Mouse (Mus musculus): ENCODE measurements around the gene Rec8. TPM values are rescaled to one million over a fixed set of nuclear protein-coding genes. Genes with fewer than 3 reads are reported as not detected.

Gene Rec8
- polyA plus RNA-seq, 1 experiment from 2014 or later = 4.5 TPM

DNA sequence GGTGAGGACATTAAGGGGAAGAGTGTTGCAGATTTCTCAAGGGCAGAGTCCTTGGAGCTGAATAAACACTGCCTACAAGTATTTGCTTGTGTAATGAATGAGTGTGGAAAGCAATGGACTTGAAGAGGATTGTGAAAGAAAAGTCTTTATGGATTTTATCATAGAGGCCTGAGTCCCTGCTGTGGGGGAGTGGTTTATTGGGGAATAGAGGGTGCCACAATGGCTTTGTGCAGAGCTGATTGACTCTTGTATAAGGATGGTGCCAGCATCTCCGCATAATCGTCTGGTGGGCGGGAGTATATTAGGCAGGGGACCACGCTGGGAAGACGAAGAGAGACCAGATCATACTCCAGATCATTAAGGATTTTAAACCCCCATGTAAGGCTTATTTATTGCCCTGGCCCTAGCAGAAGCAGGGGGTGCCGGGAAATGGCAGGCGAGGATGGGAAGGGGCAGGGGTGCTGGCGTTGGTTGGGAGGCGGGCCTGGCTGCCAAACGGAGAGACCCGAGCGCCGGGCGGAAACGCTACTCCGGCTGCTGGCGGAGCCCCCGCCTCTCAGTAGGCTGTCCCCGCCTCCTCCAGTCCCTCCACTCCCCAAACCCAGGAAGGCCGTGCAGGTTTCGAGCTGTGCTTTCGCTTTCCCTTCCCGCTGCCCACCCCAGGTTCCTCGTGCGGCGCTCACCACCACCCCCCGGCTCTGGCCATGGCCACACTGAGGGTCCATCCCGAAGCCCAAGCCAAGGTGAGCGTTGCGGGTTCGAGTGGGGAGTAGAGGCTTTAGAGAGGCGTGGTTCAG lies 39.8 kb upstream of the Rec8 start, which contains the start of gene Psme1:
Gene Psme1 (plus strand): TSS at position 253 of the 797 bp plus-strand sequence.
- peak; percentile 13; the same call in 1 of the 2 replicates for TF ChIP-seq CTCF (IDR thresholded peaks at IDR 0.05; ENCODE audit: low read depth)
- TF ChIP-seq EP300 (optimal IDR thresholded peaks at IDR 0.05) = no peak
- Histone ChIP-seq H3K36me3 (ENCODE audit: control insufficient read depth, insufficient read depth, low read length) (peaks cover 4% of the 10 kb centered on the region; the same call in 1 of the 2 replicates), H3K9me3 (ENCODE audit: control insufficient read depth, low read length) (no peaks in the 10 kb centered on the region), H3K27ac (replicated peaks) (peak within 1 kb of the TSS; percentile 91), H3K4me3 (ENCODE audit: low read depth, low read length) (peak within 1 kb of the TSS; percentile 81), H3K4me1 (replicated peaks; ENCODE audit: control insufficient read depth, insufficient read depth) (no peaks in the 10 kb centered on the region), H3K9ac (ENCODE audit: low read length) (peak within 1 kb of the TSS; percentile 88), H3K4me2 (replicated peaks; ENCODE audit: low read depth) (peak within 1 kb of the TSS; percentile 94), H3K27me3 (ENCODE audit: control insufficient read depth, insufficient read depth, low read length) (no peaks in the 10 kb centered on the region)
- WGBS = under 1% methylated on average over 32 of the region's 32 CpGs
- peak; percentile 84 for ATAC-seq (ENCODE audit: low FRiP score, low TSS enrichment)
- peak; percentile 82 for DNase-seq (ENCODE audit: low spot score)

DNA sequence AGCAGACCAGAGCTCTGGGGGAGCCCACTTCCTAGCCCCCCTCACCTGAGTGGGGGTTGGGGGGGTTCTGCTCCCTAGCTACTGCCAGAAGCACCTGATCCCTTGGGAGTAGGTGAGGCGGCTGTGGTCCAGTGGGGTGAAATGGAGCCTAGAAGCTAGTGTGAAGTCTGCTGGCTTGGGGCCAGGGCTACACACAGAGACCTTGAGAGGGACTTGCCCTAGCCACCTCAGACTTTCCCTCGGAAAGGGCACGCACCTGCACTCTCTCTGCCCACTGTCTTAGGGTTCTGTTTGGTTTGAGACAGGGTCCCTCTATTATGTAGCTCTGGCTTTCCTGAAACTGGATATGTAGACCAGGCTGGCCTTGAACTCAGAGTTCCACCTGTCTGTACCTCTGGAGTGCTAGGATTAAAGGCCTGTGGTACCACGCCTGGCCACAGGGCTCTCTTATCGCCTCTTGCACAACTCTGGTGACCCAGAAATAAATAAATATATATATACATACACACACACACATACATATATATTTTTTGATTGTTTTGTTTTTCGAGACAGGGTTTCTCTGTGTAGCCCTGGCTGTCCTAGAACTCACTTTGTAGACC lies 39.1 kb upstream of the Rec8 start:
- Histone ChIP-seq H3K4me3 (ENCODE audit: low read depth, low read length) (peak overlapping the region; percentile 81), H3K9ac (ENCODE audit: low read length) (peak overlapping the region; percentile 88), H3K4me1 (replicated peaks; ENCODE audit: control insufficient read depth, insufficient read depth) (no peaks in the 10 kb centered on the region), H3K27me3 (ENCODE audit: control insufficient read depth, insufficient read depth, low read length) (no peaks in the 10 kb centered on the region), H3K27ac (replicated peaks) (peak overlapping the region; percentile 91), H3K36me3 (ENCODE audit: control insufficient read depth, insufficient read depth, low read length) (peaks cover 4% of the 10 kb centered on the region; the same call in 1 of the 2 replicates), H3K4me2 (replicated peaks; ENCODE audit: low read depth) (peak overlapping the region; percentile 94), H3K9me3 (ENCODE audit: control insufficient read depth, low read length) (no peaks in the 10 kb centered on the region)
- TF ChIP-seq EP300 (optimal IDR thresholded peaks at IDR 0.05) (no peak), CTCF (IDR thresholded peaks at IDR 0.05; ENCODE audit: low read depth) (no peak)
- WGBS = 24% methylated on average over 6 of the region's 6 CpGs
- DNase-seq (ENCODE audit: low spot score) (peak; percentile 67), ATAC-seq (ENCODE audit: low FRiP score, low TSS enrichment) (peak; percentile 39)

DNA sequence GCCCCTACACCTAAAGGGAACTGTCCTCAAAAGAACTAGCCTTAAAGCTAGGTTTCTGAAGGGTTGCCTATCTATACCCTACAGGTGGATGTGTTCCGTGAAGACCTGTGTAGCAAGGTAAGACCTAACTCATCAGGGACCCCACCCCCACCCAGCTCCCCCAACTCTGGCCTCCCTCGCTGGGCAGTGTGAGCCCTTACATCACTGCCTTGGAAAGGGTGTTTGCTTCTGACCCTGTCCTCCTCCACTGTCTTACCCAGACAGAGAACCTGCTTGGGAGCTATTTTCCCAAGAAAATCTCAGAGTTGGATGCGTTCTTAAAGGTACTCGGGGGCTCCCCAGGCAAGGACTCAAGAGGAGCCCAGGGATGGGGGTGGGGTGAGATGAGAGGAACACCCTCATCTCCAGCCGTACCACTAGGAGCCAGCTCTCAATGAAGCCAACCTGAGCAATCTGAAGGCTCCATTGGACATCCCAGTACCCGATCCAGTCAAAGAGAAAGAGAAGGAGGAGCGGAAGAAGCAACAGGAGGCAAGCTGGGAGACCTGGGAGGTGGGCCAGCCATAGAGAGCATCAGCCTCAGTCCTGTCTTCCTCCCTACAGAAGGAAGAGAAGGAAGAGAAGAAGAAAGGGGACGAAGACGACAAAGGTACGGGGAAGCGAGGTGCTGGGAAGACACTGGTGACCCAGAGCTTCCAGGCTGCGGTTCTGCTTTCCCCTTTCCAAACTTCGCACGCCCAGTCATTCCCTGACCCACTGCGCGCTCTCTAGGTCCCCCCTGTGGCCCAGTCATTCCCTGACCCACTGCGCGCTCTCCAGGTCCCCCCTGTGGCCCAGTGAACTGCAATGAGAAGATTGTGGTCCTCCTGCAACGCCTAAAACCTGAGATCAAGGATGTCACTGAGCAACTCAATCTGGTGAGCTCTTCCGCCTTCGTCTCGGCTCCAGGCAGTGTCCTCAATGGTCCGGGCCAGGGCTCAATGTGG lies 38.0 kb upstream of the Rec8 start:
- DNase-seq (ENCODE audit: low spot score) (no peak), ATAC-seq (ENCODE audit: low FRiP score, low TSS enrichment) (no peak)
- peaks cover 3% of the 10 kb centered on the region; the same call in 1 of the 2 replicates for H3K4me1 ChIP-seq (replicated peaks; ENCODE audit: control insufficient read depth, insufficient read depth)
- H3K36me3 ChIP-seq (ENCODE audit: control insufficient read depth, insufficient read depth, low read length) = peaks cover 4% of the 10 kb centered on the region; the same call in 1 of the 2 replicates
- H3K4me2 ChIP-seq (replicated peaks; ENCODE audit: low read depth) = no peak overlapping the region
- H3K27me3 ChIP-seq (ENCODE audit: control insufficient read depth, insufficient read depth, low read length) = no peaks in the 10 kb centered on the region
- no peak overlapping the region for H3K4me3 ChIP-seq (ENCODE audit: low read depth, low read length)
- TF ChIP-seq EP300 (optimal IDR thresholded peaks at IDR 0.05) (no peak), CTCF (IDR thresholded peaks at IDR 0.05; ENCODE audit: low read depth) (0 out of 2 replicates have a peak, but pooled peaks have one; percentile 4)
- no peak overlapping the region for H3K9ac ChIP-seq (ENCODE audit: low read length)
- H3K9me3 ChIP-seq (ENCODE audit: control insufficient read depth, low read length) = no peaks in the 10 kb centered on the region
- WGBS = 89% methylated on average over 21 of the region's 23 CpGs
- H3K27ac ChIP-seq (replicated peaks) = no peak overlapping the region

DNA sequence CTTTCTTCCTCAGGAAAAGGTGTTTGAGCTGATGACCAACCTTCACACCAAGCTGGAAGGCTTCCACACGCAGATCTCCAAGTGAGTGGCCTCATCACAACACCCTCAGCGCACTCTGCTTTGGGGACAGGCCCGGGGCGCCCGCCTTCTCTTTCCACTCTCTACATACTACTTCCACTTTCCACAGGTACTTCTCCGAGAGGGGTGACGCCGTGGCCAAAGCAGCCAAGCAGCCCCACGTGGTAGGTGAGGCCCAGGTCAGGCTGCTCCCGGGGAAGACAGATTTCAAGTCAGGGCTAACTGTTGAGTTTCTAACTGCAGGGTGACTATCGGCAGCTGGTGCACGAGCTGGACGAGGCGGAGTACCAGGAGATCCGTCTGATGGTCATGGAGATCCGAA lies 37.1 kb upstream of the Rec8 start:
- TF ChIP-seq CTCF (IDR thresholded peaks at IDR 0.05; ENCODE audit: low read depth) (no peak), EP300 (optimal IDR thresholded peaks at IDR 0.05) (no peak)
- 93% methylated on average over 16 of the region's 16 CpGs for WGBS
- ATAC-seq (ENCODE audit: low FRiP score, low TSS enrichment) (no peak), DNase-seq (ENCODE audit: low spot score) (no peak)
- H3K9me3 ChIP-seq (ENCODE audit: control insufficient read depth, low read length) = no peaks in the 10 kb centered on the region
- no peak overlapping the region for H3K4me3 ChIP-seq (ENCODE audit: low read depth, low read length)
- H3K9ac ChIP-seq (ENCODE audit: low read length) = no peak overlapping the region
- no peak overlapping the region for H3K27ac ChIP-seq (replicated peaks)
- H3K27me3 ChIP-seq (ENCODE audit: control insufficient read depth, insufficient read depth, low read length) = no peaks in the 10 kb centered on the region
- H3K4me2 ChIP-seq (replicated peaks; ENCODE audit: low read depth) = no peak overlapping the region
- peaks cover 4% of the 10 kb centered on the region; the same call in 1 of the 2 replicates for H3K36me3 ChIP-seq (ENCODE audit: control insufficient read depth, insufficient read depth, low read length)
- peaks cover 3% of the 10 kb centered on the region; the same call in 1 of the 2 replicates for H3K4me1 ChIP-seq (replicated peaks; ENCODE audit: control insufficient read depth, insufficient read depth)

DNA sequence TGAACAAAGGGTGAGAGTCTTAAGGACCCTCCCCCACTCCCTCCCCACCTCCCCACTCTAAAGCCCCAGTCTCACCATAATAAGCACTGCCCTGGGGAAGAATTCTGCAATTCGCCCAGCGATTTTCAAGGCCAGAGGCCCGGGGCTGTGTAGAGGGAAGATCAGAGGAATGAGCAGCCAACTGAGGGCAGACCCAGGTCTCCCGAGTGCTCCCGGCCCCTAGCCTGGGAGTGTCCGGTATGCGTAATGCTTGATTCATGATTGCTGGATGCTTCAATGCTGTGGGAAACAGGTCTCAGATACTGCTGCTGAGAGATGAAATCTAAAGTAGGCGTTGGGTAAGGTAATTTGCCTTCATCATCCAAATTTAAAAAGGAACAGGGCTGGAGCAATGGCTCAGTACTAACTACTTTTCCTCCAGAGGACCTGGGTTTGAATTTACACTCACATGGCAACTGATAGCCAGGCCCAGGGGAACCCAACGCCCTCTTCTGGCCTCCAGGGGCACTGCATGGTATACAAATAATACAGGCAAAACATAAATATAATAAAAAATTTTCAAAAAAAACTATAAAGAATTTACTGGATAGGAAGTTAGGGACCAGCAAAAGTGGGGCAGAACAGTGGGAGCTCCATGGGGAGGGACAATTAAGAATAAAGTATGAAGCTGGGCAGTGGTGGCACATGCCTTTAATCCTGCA lies 35.7 kb upstream of the Rec8 start:
- DNase-seq (ENCODE audit: low spot score) = no peak
- TF ChIP-seq CTCF (IDR thresholded peaks at IDR 0.05; ENCODE audit: low read depth) = peak; percentile 56
- no peak for TF ChIP-seq EP300 (optimal IDR thresholded peaks at IDR 0.05)
- H3K4me2 ChIP-seq (replicated peaks; ENCODE audit: low read depth) = no peak overlapping the region
- no peak overlapping the region for H3K4me3 ChIP-seq (ENCODE audit: low read depth, low read length)
- no peaks in the 10 kb centered on the region for H3K9me3 ChIP-seq (ENCODE audit: control insufficient read depth, low read length)
- no peak overlapping the region for H3K9ac ChIP-seq (ENCODE audit: low read length)
- 70% methylated on average over 9 of the region's 9 CpGs for WGBS
- peaks cover 4% of the 10 kb centered on the region; the same call in 1 of the 2 replicates for H3K36me3 ChIP-seq (ENCODE audit: control insufficient read depth, insufficient read depth, low read length)
- peaks cover 3% of the 10 kb centered on the region; the same call in 1 of the 2 replicates for H3K4me1 ChIP-seq (replicated peaks; ENCODE audit: control insufficient read depth, insufficient read depth)
- no peak for ATAC-seq (ENCODE audit: low FRiP score, low TSS enrichment)
- H3K27ac ChIP-seq (replicated peaks) = no peak overlapping the region
- H3K27me3 ChIP-seq (ENCODE audit: control insufficient read depth, insufficient read depth, low read length) = no peaks in the 10 kb centered on the region
